Mouse (Mus musculus) lung, embryonic 16.5 days (tissue): ENCODE measurements around the gene Gm10837. TPM values are rescaled to one million over a fixed set of nuclear protein-coding genes. Genes with fewer than 3 reads are reported as not detected.

Experiments
- ATAC-seq: fragments of 200-750 bp; cut with Nextera tagmentation; 2 replicates; pipeline ENCODE4 v1.8.0; 2017; ENCODE audit warnings: low read depth, mild to moderate bottlenecking, moderate library complexity
- H3K27ac ChIP-seq: fragments of 300-500 bp; sonication (generic); 2 replicates; pipeline ENCODE4 v1.5.1; 2014; ENCODE audit warnings: mild to moderate bottlenecking, control low read depth, low read length
- H3K27me3 ChIP-seq: fragments of 300-500 bp; sonication (generic); 2 replicates; pipeline ENCODE4 v1.6.1; 2014; ENCODE audit warnings: low read depth, low read length, mixed read lengths; ENCODE audit not compliant: control insufficient read depth, insufficient read depth
- H3K36me3 ChIP-seq: fragments of 300-500 bp; sonication (generic); 2 replicates; pipeline ENCODE4 v1.6.1; 2014; ENCODE audit warnings: low read length; ENCODE audit not compliant: control insufficient read depth, insufficient read depth
- H3K4me1 ChIP-seq: fragments of 300-500 bp; sonication (generic); replicated peaks from 2 replicates; pipeline ENCODE4 v1.6.1; 2014; ENCODE audit warnings: low read length, mixed read lengths; ENCODE audit not compliant: control insufficient read depth, insufficient read depth
- H3K4me2 ChIP-seq: fragments of 300-500 bp; sonication (generic); 2 replicates; pipeline ENCODE4 v1.6.1; 2014; ENCODE audit warnings: low read depth, low read length, control low read depth
- H3K4me3 ChIP-seq: fragments of 300-500 bp; sonication (generic); 2 replicates; pipeline ENCODE4 v1.5.1; 2014; ENCODE audit warnings: mild to moderate bottlenecking, low read length, control low read depth
- H3K9ac ChIP-seq: fragments of 300-500 bp; sonication (generic); 2 replicates; pipeline ENCODE4 v1.6.1; 2014; ENCODE audit warnings: low read length, control low read depth
- H3K9me3 ChIP-seq: fragments of 300-500 bp; sonication (generic); 2 replicates; pipeline ENCODE4 v1.6.1; 2016; ENCODE audit warnings: low read length; ENCODE audit not compliant: control insufficient read depth
- WGBS: fragments of 180-500 bp; shearing (Covaris S2); extraction: QIAGEN DNeasy Blood & Tissue Kit; methylation state at CpG from one replicate; pipeline ENCODE4 v1.1.7; 2014; 5-methylcytosine and 5-hydroxymethylcytosine counted together
- polyA plus RNA-seq: library from polyadenylated mRNA; unstranded; fragments of >200 nt; fragmentation: Nextera tagmentation; extraction: Ambion mirVana; gene quantifications from 2 replicates; pipeline ENCODE4 v1.2.1, GENCODE M21; 2015

The Gm10837 gene
- polyA plus RNA-seq, 1 experiment from 2014 or later: not detected

DNA sequence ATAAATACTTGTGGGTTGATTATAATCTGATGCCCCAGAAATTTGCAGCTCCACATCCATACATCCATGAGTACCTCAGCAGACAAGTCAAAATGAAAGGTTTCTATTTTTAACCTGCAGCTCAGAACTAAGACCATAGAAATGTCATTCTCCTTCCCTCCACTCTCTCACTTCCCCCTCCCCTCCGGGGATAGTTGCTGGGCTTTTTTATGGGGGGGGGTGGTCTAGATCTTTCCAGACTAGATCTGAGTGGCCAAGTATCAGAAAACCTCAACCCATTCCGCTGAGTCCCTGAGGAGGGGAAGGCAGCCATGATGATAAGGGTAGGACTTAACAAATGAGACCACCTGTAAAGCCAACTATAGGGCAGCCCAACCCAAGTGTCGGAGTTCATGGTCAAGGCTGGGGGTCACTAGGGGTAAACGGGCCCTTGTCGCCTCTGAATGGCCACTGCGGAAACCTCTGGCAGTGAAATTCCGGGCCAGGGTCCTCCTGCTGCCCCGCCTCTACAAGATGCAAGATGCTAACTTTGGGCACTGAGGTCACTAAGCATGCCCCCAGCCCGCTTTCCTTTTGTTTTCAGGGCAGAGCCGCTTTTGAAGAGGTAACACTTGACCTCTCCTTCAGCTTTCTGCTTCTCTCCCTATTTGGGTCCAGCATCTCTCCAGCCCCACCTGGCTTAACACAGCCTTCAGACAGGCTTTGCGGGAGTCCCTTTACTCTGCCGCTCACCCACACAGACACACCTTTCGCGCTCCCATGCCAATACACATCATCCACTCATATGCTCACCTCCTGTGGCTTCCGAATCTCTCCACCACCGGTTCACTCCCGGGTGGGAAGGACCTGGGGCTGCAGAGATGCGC lies 6.6 kb upstream of the Gm10837 start:
- no peaks in the 10 kb centered on the region for H3K36me3 ChIP-seq
- no peaks in the 10 kb centered on the region for H3K4me1 ChIP-seq
- H3K9ac ChIP-seq: no peak overlapping the region
- no peak overlapping the region for H3K4me3 ChIP-seq
- ATAC-seq: no peak
- H3K27me3 ChIP-seq: peaks cover 79% of the 10 kb centered on the region
- H3K27ac ChIP-seq: no peak overlapping the region
- 3% methylated on average over 18 of the region's 18 CpGs for WGBS
- H3K9me3 ChIP-seq: no peaks in the 10 kb centered on the region
- H3K4me2 ChIP-seq: no peak overlapping the region

DNA sequence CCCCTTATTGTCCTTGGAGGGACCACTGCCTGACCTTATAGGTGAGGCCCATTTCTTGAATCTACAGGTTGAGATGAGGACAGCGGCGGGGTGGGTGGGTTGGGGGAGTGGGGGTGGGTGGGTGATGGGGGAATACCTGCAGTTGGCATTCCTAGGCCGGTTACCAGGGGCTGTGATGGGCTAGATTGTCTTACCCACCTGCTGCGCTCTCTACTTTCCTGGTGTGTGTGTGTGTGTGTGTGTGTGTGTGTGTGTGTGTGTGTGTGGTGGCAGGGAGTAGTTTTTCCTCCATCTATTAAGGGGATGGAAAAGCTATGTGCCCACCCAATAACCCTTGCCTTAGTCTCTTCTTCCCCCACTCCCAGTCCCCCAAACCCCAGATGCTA lies 5.9 kb upstream of the Gm10837 start:
- no peaks in the 10 kb centered on the region for H3K36me3 ChIP-seq
- no peaks in the 10 kb centered on the region for H3K9me3 ChIP-seq
- H3K27me3 ChIP-seq: peaks cover 80% of the 10 kb centered on the region
- no peak overlapping the region for H3K4me3 ChIP-seq
- no peak overlapping the region for H3K4me2 ChIP-seq
- 0% methylated on average over 4 of the region's 4 CpGs for WGBS
- no peak overlapping the region for H3K27ac ChIP-seq
- ATAC-seq: no peak
- no peak overlapping the region for H3K9ac ChIP-seq
- H3K4me1 ChIP-seq: no peaks in the 10 kb centered on the region

DNA sequence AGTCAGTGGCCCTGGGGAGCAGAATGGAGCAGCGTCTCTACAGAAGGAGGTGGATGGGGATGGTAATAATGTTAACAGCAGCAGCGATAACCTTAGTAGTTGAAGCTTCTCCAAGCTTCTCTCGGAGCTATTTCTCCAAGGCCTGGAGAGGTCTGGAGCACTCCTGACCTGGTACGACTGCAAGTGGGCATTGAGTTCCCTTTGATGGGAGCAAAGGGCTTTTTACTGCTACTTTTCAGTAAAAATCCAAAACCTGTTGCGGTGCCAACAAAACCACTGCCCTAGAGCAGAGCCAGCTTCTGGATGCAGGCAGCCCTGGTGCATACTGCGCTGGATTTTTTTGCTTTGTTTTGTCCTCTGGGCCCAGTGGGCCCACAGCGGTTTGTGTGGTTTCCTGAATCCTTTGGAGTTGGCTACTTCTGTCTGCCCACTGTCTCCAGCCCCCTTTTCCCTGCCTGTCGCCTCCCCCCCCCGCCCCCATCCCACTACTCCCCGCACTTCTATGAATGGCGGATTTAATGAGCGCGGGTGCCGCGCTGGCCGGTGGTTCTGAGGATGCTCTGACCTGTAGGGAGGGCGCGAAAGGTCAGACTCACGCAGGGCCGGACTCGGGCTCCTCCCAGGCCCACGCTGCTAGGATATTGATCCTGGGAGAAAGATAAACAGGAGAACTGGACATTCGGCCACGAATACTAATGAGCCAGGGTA lies 5.4 kb upstream of the Gm10837 start:
- Histone ChIP-seq H3K4me3 (no peak overlapping the region), H3K27ac (no peak overlapping the region), H3K27me3 (peaks cover 83% of the 10 kb centered on the region), H3K9me3 (no peaks in the 10 kb centered on the region), H3K4me2 (no peak overlapping the region), H3K4me1 (no peaks in the 10 kb centered on the region), H3K9ac (no peak overlapping the region), H3K36me3 (no peaks in the 10 kb centered on the region)
- no peak for ATAC-seq
- WGBS: 1% methylated on average over 23 of the region's 24 CpGs

DNA sequence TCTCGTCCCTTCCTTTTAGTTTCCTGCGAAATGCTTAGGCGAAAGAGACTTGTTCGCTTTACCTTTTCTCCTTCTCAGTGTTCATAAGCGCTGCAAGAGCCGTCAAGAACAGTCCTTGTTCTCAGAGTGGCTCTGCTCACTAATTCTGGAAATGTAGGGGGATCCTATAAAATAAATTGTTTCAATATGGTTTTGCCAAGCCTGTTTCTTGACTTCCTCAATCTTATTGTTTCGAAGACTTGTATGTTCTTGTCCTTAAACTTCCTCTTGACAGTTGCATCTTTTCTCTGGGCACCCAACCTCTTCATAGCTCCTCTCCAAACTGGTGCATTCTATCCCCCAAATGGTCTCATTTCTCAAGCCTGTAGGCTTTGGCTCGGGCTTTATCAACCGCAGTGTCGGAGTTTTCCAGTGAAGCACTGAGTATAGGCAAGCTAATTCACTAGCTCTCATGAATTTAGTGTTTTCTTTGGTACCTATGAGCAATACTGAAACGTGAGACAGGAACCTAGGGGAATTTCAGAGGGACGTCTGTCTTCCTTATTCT lies 4.7 kb upstream of the Gm10837 start:
- no peak overlapping the region for H3K4me2 ChIP-seq
- H3K9me3 ChIP-seq: no peaks in the 10 kb centered on the region
- H3K4me1 ChIP-seq: no peaks in the 10 kb centered on the region; the same call in 1 of the 2 replicates
- H3K36me3 ChIP-seq: no peaks in the 10 kb centered on the region
- H3K27me3 ChIP-seq: peaks cover 84% of the 10 kb centered on the region
- H3K27ac ChIP-seq: no peak overlapping the region
- no peak for ATAC-seq
- H3K4me3 ChIP-seq: no peak overlapping the region
- H3K9ac ChIP-seq: no peak overlapping the region
- 3% methylated on average over 12 of the region's 12 CpGs for WGBS

DNA sequence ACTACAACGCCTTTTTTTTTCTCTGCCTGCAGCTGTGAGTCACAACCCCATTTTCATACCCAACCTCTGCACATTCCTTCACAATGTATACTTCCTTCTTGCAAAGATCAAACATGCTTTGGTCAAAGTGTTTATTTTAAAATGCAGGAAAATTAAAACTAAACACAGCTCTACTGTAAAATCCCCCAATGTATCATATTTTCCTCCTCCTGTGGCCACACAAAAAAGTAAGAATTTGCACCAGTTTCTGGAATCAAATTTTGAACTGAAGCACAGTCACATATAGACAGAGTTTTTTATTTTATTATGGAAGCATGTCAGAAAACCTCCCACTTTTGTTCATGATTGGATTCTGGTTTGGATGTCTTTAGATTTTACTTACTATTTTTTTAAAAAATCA lies 3.8 kb upstream of the Gm10837 start:
- peaks cover 84% of the 10 kb centered on the region for H3K27me3 ChIP-seq
- no peaks in the 10 kb centered on the region for H3K36me3 ChIP-seq
- 17% methylated on average over 1 of the region's 1 CpGs for WGBS
- H3K9me3 ChIP-seq: no peaks in the 10 kb centered on the region
- H3K4me3 ChIP-seq: no peak overlapping the region
- H3K4me1 ChIP-seq: no peaks in the 10 kb centered on the region; the same call in 1 of the 2 replicates
- no peak overlapping the region for H3K4me2 ChIP-seq
- no peak overlapping the region for H3K9ac ChIP-seq
- ATAC-seq: no peak
- no peak overlapping the region for H3K27ac ChIP-seq

DNA sequence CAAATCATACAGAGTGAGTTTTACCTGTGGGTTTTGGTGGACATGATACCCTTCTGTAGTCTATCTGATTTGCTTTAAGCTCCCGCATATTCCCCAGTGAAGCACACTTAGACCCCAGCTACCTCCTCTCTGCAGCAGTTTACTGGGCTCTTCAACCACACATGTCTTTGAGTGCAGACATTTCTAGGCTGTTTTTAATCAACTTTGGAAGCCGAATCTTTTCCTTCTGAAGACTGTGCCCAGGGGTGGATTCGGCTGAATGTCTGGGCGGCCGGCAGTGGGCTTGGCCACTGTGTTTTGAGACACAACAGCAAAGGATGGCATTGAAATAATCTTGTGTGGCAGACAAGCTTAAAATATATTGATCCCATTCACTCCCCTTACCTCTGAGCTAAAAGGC lies 3.0 kb upstream of the Gm10837 start:
- H3K27ac ChIP-seq: no peak overlapping the region
- no peak for ATAC-seq
- WGBS: 10% methylated on average over 5 of the region's 5 CpGs
- no peaks in the 10 kb centered on the region for H3K36me3 ChIP-seq
- no peaks in the 10 kb centered on the region for H3K9me3 ChIP-seq
- no peak overlapping the region for H3K9ac ChIP-seq
- no peak overlapping the region for H3K4me2 ChIP-seq
- no peaks in the 10 kb centered on the region; the same call in 1 of the 2 replicates for H3K4me1 ChIP-seq
- H3K4me3 ChIP-seq: no peak overlapping the region
- peaks cover 79% of the 10 kb centered on the region for H3K27me3 ChIP-seq

DNA sequence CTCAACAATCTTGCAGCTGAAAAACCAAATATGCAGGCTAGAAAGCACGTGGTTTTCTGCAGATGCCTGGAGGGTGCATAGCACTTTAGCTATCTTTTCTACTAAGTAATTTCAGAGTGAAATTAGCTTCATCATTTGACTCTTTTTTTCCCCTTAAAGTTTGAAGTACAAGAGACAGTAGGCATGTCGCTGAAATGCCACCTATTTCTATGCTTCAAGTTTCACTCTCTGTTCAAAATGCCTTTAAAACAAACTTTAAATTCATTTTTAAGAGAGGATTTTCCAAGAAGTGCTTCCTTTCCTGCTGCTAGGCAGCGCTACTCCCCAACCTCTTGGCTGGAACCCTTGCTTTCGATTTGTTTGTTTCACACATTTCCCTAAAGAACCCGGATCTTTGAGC lies 1.3 kb upstream of the Gm10837 start:
- 0% methylated on average over 5 of the region's 5 CpGs for WGBS
- peaks cover 76% of the 10 kb centered on the region for H3K27me3 ChIP-seq
- no peak overlapping the region for H3K4me3 ChIP-seq
- H3K36me3 ChIP-seq: no peaks in the 10 kb centered on the region
- H3K4me1 ChIP-seq: no peaks in the 10 kb centered on the region; the same call in 1 of the 2 replicates
- no peak overlapping the region for H3K27ac ChIP-seq
- no peaks in the 10 kb centered on the region for H3K9me3 ChIP-seq
- ATAC-seq: no peak
- H3K4me2 ChIP-seq: no peak overlapping the region
- H3K9ac ChIP-seq: no peak overlapping the region

DNA sequence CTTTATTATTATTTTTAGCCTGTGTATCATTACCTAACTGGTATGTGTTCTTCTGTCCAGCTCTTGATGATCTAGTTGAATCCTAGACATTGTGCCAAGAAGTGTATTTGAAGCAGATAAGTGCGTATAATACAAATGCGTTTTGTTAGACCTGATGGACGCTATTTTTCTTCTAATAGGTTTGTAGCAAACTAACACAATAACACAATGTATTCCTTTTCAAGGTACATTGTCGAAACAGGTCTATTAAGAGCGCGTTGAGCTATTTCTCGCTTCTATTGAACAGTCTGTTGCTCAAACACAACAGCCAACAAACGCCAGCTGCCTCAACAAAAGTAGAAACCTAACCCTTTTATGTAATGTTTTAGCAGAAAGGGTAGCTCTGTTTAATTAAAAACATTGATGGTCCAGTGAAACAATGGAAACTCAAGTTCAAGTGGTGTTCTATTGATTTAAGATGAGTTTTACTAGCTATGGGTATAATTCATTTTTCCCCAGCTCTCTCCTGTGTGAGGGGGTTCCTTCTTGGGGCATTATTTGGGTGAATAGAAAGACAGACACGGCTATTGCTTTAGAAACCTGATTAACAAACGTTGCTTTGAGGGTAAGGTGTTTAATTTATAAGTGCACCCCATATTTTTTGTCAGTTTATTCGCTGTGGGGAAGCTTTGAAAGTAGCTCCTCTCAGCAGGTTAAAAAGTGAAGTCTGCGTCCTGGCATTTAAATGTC lies 536 bp upstream of the Gm10837 start:
- no peak overlapping the region for H3K9ac ChIP-seq

DNA sequence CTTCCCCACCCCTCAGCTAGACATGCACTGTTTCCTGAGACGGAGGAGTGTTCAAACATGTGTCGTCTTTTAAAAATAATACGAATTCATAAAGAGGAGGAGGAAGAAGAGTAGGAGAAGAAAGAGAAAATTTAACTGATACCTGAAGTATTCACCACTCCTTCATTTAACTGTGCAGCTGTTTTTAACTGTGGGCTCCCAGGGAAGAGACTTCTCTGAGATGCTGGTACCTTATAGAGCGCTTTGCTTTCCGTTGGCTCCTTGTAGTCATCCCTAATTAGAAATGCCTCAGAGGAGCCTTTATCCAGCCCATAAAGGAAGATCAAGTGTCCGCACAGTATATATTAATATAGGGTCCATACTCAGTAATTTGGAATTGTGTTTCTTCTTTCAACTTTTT lies 1.1 kb downstream of the Gm10837 start:
- Histone ChIP-seq H3K9me3 (no peaks in the 10 kb centered on the region), H3K36me3 (no peaks in the 10 kb centered on the region), H3K4me3 (no peak overlapping the region), H3K27ac (no peak overlapping the region), H3K4me1 (no peaks in the 10 kb centered on the region; the same call in 1 of the 2 replicates), H3K4me2 (no peak overlapping the region), H3K27me3 (peaks cover 51% of the 10 kb centered on the region), H3K9ac (no peak overlapping the region)
- 69% methylated on average over 6 of the region's 6 CpGs for WGBS
- no peak for ATAC-seq

More for the DNA sequence above, 536 bp upstream of the Gm10837 start:
- 5% methylated on average over 12 of the region's 12 CpGs for WGBS
- Histone ChIP-seq H3K4me1 (no peaks in the 10 kb centered on the region; the same call in 1 of the 2 replicates), H3K9me3 (no peaks in the 10 kb centered on the region), H3K27me3 (peaks cover 68% of the 10 kb centered on the region), H3K27ac (no peak overlapping the region), H3K4me2 (no peak overlapping the region), H3K36me3 (no peaks in the 10 kb centered on the region), H3K4me3 (no peak overlapping the region)
- no peak for ATAC-seq
